Mouse (Mus musculus) adrenal gland, postnatal 36 days (tissue): ENCODE results near the gene Klf5. TPM values are rescaled to one million over a fixed set of nuclear protein-coding genes. Genes with fewer than 3 reads are reported as not detected.

Source experiments
- total RNA-seq, 2 experiments: library from RNA; stranded (reverse); gene quantifications; 2 replicates each; pipeline ENCODE4 v1.2.3; 2021

Gene Klf5
- total RNA-seq, 2 experiments from 2014 or later = 8.3 to 9.1 TPM

Other genes starting within 250 kb of the Klf5 start
- 10 to 100 TPM in 1 of 2 experiments, 1 to 10 TPM in 1; 8.8 to 10.6 TPM for gene Pibf1, start 199.3 kb upstream of the Klf5 start, total RNA-seq
- 10 to 100 TPM; 20.0 to 23.4 TPM for gene Dis3, start 198.9 kb upstream of the Klf5 start, total RNA-seq